Mouse (Mus musculus) left cerebral cortex, postnatal 10 days (tissue): ENCODE results near the gene Cenpe. TPM values are rescaled to one million over a fixed set of nuclear protein-coding genes. Genes with fewer than 3 reads are reported as not detected.

Source experiments
- DNase-seq, 2 experiments: peaks; one replicate each; pipeline ENCODE4 v3.0.0; 2021 to 2022; ENCODE audit warnings: low spot score in 2 of 2, mixed read lengths in 1 of 2; ENCODE audit errors: extremely low spot score in 1 of 2
- intact Hi-C: fragments of 180-260 bp; cut with DNase I; formaldehyde crosslinking; loops from one replicate; pipeline ENCODE4 v1.15.1; 2025
- total RNA-seq, 2 experiments: library from RNA; stranded (reverse); gene quantifications; 2 replicates each; pipeline ENCODE4 v1.2.3; 2021

The Cenpe gene
- total RNA-seq, 2 experiments from 2014 or later: 2.6 to 2.9 TPM

- no peak for DNase-seq
- intact Hi-C loops: no loop called here
Measured at GRCm38 (mm10) chr3:135313727-135314126, 101.4 kb downstream of the Cenpe start.

- DNase-seq: no peak
- intact Hi-C loops: no loop called here
Measured at GRCm38 (mm10) chr3:135314811-135315210, 102.5 kb downstream of the Cenpe start.

GRCm38 (mm10) chr3:135315720-135316425, 103.5 kb downstream of the Cenpe start:
- no peak for DNase-seq
- intact Hi-C loops: no loop called here

- DNase-seq: no peak
- intact Hi-C loops: no loop called here
Measured at GRCm38 (mm10) chr3:135318331-135318730, 106.0 kb downstream of the Cenpe start.

Other genes starting within 250 kb of the Cenpe start
- 1 to 10 TPM; 1.7 to 1.9 TPM for gene Bdh2, start 68.7 kb downstream of the Cenpe start, total RNA-seq
- gene Slc9b2, start 95.2 kb downstream of the Cenpe start, total RNA-seq: 1 to 10 TPM; 4.4 to 4.6 TPM
- gene Slc9b1, start 135.5 kb downstream of the Cenpe start, total RNA-seq: under 1 TPM in 1 of 2 experiments, not detected in 1; 0.75 TPM
- 10 to 100 TPM; 35.5 to 39.5 TPM for gene Cisd2, start 211.4 kb downstream of the Cenpe start, total RNA-seq
- 100 to 1,000 TPM; 258 to 268 TPM for gene Ube2d3, start 225.6 kb downstream of the Cenpe start, total RNA-seq